Mouse (Mus musculus): ENCODE measurements around the gene Hadhb. TPM values are rescaled to one million over a fixed set of nuclear protein-coding genes. Genes with fewer than 3 reads are reported as not detected.

The Hadhb gene
- 119 and 127 TPM in 2 replicates for polyA plus RNA-seq (2014; fragmentation: Nextera tagmentation; extraction: Ambion mirVana)

DNA sequence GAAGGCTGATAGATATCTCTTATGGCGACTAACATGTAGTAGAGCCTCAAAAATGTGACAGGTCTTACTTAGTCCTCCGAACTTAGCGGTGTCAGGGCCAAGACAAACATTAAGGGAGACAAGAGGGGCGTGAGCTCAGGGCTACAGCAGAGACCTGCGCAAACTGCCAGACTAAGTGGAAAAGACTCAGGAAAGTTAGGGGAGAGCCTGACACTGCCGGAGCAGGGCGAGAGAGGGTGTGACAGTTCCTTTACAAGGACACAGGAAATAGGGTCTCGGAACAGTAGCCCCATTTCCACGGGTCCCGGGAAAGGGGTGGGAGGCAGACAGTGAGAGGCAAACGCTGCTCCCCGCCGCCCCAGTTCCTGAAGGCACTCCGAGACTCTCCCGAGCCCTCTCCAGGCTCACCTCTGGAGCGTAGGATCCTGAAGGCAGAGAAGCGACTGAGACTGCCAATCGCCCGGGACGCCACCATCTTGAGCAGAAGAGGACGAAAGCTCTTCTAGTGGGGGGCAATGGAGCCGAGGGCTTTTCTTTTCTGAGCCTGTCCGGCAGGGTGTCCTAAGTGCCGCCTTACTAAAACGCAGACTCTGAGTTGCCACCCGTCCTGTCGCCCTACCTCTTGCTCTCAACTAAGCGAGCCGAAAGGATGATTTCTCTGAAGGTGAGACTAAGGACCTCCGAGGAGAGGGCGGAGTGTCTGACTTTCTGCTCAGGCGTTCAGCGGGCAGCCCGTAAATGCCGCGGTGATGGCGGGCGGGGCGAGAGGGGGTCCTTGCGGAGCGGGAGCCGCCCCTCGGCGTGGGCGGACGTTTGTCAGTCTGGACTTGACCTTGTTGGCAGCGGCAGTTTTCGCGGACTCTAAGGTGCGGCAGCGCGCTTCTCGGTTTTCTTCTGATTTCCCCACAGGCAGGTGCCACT lies at the start of gene Hadhb, which contains the start of gene Hadha:
Hadhb (plus strand) TSS at position 775 of the 921 bp plus-strand sequence.
Hadha (minus strand) TSS at position 689 of the 921 bp plus-strand sequence.
- peak; percentile 95 for DNase-seq (ENCODE audit: low spot score)
- peak within 1 kb of the TSS; percentile 75 for H3K4me3 ChIP-seq (ENCODE audit: low read depth, low read length)
- peak within 1 kb of the TSS; percentile 77 for H3K4me2 ChIP-seq (ENCODE audit: low read depth, severe bottlenecking)
- H3K36me3 ChIP-seq (ENCODE audit: control insufficient read depth, insufficient read depth, low read length) = no peaks in the 10 kb centered on the region
- H3K9me3 ChIP-seq (ENCODE audit: control insufficient read depth, low read length) = no peaks in the 10 kb centered on the region
- ATAC-seq (ENCODE audit: insufficient number of reproducible peaks, low FRiP score, low TSS enrichment, low read depth) = peak; percentile 86
- H3K9ac ChIP-seq (ENCODE audit: low read length) = peak within 1 kb of the TSS; percentile 56
- WGBS = under 1% methylated on average over 53 of the region's 53 CpGs
- H3K27ac ChIP-seq (replicated peaks; ENCODE audit: low read depth, low read length) = peak within 1 kb of the TSS; percentile 83
- H3K4me1 ChIP-seq (ENCODE audit: control insufficient read depth, insufficient read depth, low read length) = 0 out of 2 replicates have a peak, but pooled peaks cover 4% of the 10 kb centered on the region
- H3K27me3 ChIP-seq (ENCODE audit: control insufficient read depth, insufficient read depth, low read length) = no peaks in the 10 kb centered on the region

DNA sequence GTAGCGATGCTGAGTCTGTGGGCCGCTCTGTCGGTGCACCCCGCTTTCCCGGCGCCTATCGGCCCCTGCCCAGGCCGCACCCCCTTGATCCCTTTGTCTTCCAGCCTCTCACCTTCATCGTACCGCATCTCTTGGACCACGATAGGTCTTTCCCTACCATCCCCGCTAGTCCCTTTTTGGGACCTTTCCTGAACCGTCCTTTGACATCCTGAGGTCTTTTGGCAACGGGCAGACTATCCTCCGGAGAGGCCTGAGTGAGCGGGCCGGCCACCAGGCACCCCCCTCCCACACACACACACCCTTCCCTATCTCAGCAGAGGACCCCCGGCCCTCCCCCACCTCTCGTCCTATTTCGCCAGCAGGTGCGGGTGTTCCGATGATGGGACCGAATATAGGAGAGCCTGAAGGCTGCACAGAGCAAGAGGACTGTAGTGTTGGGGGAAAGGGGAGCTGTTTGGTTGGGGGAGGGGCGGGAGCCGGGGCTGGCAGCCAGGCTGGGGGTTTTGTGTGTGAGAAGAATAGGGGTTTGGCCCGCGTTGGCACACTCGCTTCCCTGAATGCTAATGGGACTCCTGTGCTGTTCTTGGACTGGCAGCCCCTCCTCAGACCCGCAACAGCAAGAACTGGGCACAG lies 49.3 kb upstream of the Hadhb start, which contains the start of gene 3110082J24Rik:
3110082J24Rik (minus strand) TSS at position 419 of the 633 bp plus-strand sequence.
- Histone ChIP-seq H3K9ac (ENCODE audit: low read length) (peak within 1 kb of the TSS; percentile 43; the same call in 1 of the 2 replicates), H3K9me3 (ENCODE audit: control insufficient read depth, low read length) (no peaks in the 10 kb centered on the region), H3K4me3 (ENCODE audit: low read depth, low read length) (peak within 1 kb of the TSS; percentile 46), H3K36me3 (ENCODE audit: control insufficient read depth, insufficient read depth, low read length) (no peaks in the 10 kb centered on the region), H3K27ac (replicated peaks; ENCODE audit: low read depth, low read length) (no peak within 1 kb of the TSS), H3K4me2 (ENCODE audit: low read depth, severe bottlenecking) (peak within 1 kb of the TSS; percentile 95), H3K4me1 (ENCODE audit: control insufficient read depth, insufficient read depth, low read length) (peaks cover 23% of the 10 kb centered on the region), H3K27me3 (ENCODE audit: control insufficient read depth, insufficient read depth, low read length) (peaks cover 45% of the 10 kb centered on the region)
- DNase-seq (ENCODE audit: low spot score) = peak; percentile 47
- 1% methylated on average over 29 of the region's 29 CpGs for WGBS
- ATAC-seq (ENCODE audit: insufficient number of reproducible peaks, low FRiP score, low TSS enrichment, low read depth) = no peak

DNA sequence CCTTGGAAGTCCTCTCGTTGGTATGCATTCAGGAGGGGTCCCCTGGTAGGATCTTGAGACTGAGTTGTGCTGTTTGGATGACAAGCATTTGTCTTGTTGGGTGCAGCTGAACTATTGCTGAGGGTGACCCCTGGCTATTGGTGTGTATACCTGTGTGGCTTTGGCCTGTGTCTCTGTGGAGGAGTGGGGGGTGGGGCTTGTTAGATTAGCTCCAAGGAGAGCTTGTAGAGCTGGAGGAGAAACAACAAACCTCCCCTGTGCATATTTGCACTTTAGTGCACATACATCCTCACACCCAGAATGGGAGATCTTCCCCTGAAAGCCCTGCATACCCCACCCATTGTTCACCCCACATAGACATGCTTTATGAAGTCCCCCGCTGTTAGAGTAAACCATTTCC lies 48.3 kb upstream of the Hadhb start:
- 23% methylated on average over 2 of the region's 2 CpGs for WGBS
- Histone ChIP-seq H3K27ac (replicated peaks; ENCODE audit: low read depth, low read length) (no peak overlapping the region), H3K9ac (ENCODE audit: low read length) (no peak overlapping the region), H3K4me3 (ENCODE audit: low read depth, low read length) (no peak overlapping the region), H3K4me2 (ENCODE audit: low read depth, severe bottlenecking) (no peak overlapping the region), H3K4me1 (ENCODE audit: control insufficient read depth, insufficient read depth, low read length) (peaks cover 30% of the 10 kb centered on the region), H3K36me3 (ENCODE audit: control insufficient read depth, insufficient read depth, low read length) (no peaks in the 10 kb centered on the region), H3K27me3 (ENCODE audit: control insufficient read depth, insufficient read depth, low read length) (peaks cover 45% of the 10 kb centered on the region), H3K9me3 (ENCODE audit: control insufficient read depth, low read length) (no peaks in the 10 kb centered on the region)
- DNase-seq (ENCODE audit: low spot score) = no peak
- ATAC-seq (ENCODE audit: insufficient number of reproducible peaks, low FRiP score, low TSS enrichment, low read depth) = no peak

DNA sequence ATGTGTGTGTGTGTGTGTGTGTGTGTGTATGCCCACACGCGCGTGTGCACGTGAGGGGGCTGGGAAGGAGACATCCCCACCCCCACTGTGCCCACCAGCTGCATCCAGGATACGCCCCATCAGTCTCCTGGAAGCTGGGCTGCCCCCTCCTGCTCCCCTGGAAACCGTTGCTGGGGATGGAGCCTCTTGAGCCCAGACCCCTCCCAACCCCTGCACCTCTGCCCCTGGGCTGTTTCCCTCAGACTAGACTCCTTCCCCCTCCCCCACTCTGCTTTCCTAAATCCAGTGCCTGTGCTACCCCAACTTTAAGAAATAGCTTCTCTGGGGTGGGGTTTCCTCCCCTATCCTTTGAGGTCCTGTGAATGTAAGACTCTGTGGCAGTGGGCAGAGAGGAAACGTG lies 47.9 kb upstream of the Hadhb start:
- no peak for DNase-seq (ENCODE audit: low spot score)
- 5% methylated on average over 7 of the region's 7 CpGs for WGBS
- no peak overlapping the region for H3K4me3 ChIP-seq (ENCODE audit: low read depth, low read length)

GRCm38 (mm10) chr5:30107611-30108041 lies 47.4 kb upstream of the Hadhb start:
- H3K4me1 ChIP-seq (ENCODE audit: control insufficient read depth, insufficient read depth, low read length) = peaks cover 30% of the 10 kb centered on the region
- DNase-seq (ENCODE audit: low spot score) (no peak), ATAC-seq (ENCODE audit: insufficient number of reproducible peaks, low FRiP score, low TSS enrichment, low read depth) (no peak)
- H3K36me3 ChIP-seq (ENCODE audit: control insufficient read depth, insufficient read depth, low read length) = no peaks in the 10 kb centered on the region
- no peak overlapping the region for H3K4me3 ChIP-seq (ENCODE audit: low read depth, low read length)
- WGBS = 10% methylated on average over 5 of the region's 5 CpGs
- peaks cover 45% of the 10 kb centered on the region for H3K27me3 ChIP-seq (ENCODE audit: control insufficient read depth, insufficient read depth, low read length)
- H3K9me3 ChIP-seq (ENCODE audit: control insufficient read depth, low read length) = no peaks in the 10 kb centered on the region
- no peak overlapping the region for H3K9ac ChIP-seq (ENCODE audit: low read length)
- no peak overlapping the region for H3K4me2 ChIP-seq (ENCODE audit: low read depth, severe bottlenecking)
- no peak overlapping the region for H3K27ac ChIP-seq (replicated peaks; ENCODE audit: low read depth, low read length)

More for the DNA sequence above, 47.9 kb upstream of the Hadhb start:
- Histone ChIP-seq H3K27me3 (ENCODE audit: control insufficient read depth, insufficient read depth, low read length) (peaks cover 45% of the 10 kb centered on the region), H3K27ac (replicated peaks; ENCODE audit: low read depth, low read length) (no peak overlapping the region), H3K4me1 (ENCODE audit: control insufficient read depth, insufficient read depth, low read length) (peaks cover 30% of the 10 kb centered on the region), H3K36me3 (ENCODE audit: control insufficient read depth, insufficient read depth, low read length) (no peaks in the 10 kb centered on the region), H3K4me2 (ENCODE audit: low read depth, severe bottlenecking) (no peak overlapping the region), H3K9ac (ENCODE audit: low read length) (no peak overlapping the region), H3K9me3 (ENCODE audit: control insufficient read depth, low read length) (no peaks in the 10 kb centered on the region)
- ATAC-seq (ENCODE audit: insufficient number of reproducible peaks, low FRiP score, low TSS enrichment, low read depth) = no peak

- H3K27ac ChIP-seq (replicated peaks; ENCODE audit: low read depth, low read length) = no peak overlapping the region
- ATAC-seq (ENCODE audit: insufficient number of reproducible peaks, low FRiP score, low TSS enrichment, low read depth) = no peak
Measured at GRCm38 (mm10) chr5:30108233-30108632, 46.8 kb upstream of the Hadhb start.

DNA sequence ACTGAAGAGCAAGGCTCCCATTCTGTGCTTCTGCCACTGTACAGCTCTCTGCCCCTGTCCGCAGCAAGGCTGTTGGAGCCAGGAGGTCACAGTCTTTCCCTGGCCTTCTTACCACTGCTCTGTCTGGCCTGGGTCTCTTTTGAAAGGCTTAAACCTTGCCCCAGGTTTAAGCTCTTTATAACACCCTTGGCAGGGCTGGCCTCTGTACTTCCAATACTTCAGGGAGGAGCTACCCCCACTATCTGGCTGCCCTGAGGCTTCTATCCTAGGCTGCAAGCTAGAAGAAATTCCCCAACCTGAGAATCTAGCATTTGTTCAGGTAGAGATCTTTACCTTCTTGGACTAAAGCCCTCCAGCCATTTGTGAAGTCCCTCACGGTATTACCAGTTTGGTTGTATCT lies 45.1 kb upstream of the Hadhb start:
- H3K4me2 ChIP-seq (ENCODE audit: low read depth, severe bottlenecking) = no peak overlapping the region
- no peaks in the 10 kb centered on the region for H3K36me3 ChIP-seq (ENCODE audit: control insufficient read depth, insufficient read depth, low read length)
- no peak overlapping the region for H3K27ac ChIP-seq (replicated peaks; ENCODE audit: low read depth, low read length)
- H3K4me1 ChIP-seq (ENCODE audit: control insufficient read depth, insufficient read depth, low read length) = peaks cover 30% of the 10 kb centered on the region
- no peaks in the 10 kb centered on the region for H3K9me3 ChIP-seq (ENCODE audit: control insufficient read depth, low read length)
- H3K9ac ChIP-seq (ENCODE audit: low read length) = no peak overlapping the region
- WGBS = 38% methylated on average over 2 of the region's 2 CpGs
- peaks cover 46% of the 10 kb centered on the region for H3K27me3 ChIP-seq (ENCODE audit: control insufficient read depth, insufficient read depth, low read length)
- DNase-seq (ENCODE audit: low spot score) (no peak), ATAC-seq (ENCODE audit: insufficient number of reproducible peaks, low FRiP score, low TSS enrichment, low read depth) (no peak)
- no peak overlapping the region for H3K4me3 ChIP-seq (ENCODE audit: low read depth, low read length)

More at GRCm38 (mm10) chr5:30108233-30108632, 46.8 kb upstream of the Hadhb start:
- no peak overlapping the region for H3K4me3 ChIP-seq (ENCODE audit: low read depth, low read length)
- peaks cover 30% of the 10 kb centered on the region for H3K4me1 ChIP-seq (ENCODE audit: control insufficient read depth, insufficient read depth, low read length)
- WGBS = 71% methylated on average over 6 of the region's 6 CpGs
- no peak overlapping the region for H3K4me2 ChIP-seq (ENCODE audit: low read depth, severe bottlenecking)
- no peak overlapping the region for H3K9ac ChIP-seq (ENCODE audit: low read length)
- peaks cover 49% of the 10 kb centered on the region for H3K27me3 ChIP-seq (ENCODE audit: control insufficient read depth, insufficient read depth, low read length)
- H3K9me3 ChIP-seq (ENCODE audit: control insufficient read depth, low read length) = no peaks in the 10 kb centered on the region
- no peaks in the 10 kb centered on the region for H3K36me3 ChIP-seq (ENCODE audit: control insufficient read depth, insufficient read depth, low read length)
- no peak for DNase-seq (ENCODE audit: low spot score)

DNA sequence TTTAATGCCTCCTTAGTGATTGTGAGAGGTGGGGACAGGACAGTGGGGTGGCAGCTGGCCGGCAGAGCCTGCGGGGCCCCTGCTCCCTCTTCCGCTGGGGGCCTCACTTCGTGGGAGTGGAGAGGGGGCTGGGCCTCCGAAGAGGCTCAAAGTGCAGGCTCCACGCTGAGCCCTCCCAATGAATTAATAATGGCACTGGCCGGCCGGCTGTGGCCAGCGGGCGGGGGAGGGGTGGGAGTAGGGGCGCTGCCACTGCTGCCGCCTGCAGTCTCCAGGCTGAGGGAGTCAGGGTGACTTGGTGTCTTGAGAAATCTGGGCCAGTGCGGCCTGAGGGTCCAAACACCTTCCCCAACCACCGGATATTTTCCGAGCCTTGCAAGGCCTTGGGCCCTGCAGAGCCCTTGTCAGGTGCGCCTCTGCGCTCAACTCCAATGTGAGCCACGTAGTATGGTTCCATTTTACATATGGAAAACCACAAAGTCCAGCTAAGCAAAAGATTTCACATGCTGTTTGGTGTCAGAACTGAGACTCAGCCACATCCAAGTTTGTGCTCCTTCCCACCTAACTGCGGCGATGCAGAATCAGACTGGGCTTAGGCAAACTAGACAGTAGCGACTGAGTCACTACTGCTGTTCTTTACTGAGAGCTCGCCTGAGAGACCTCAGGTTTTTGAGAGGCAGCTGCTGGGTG lies 44.5 kb upstream of the Hadhb start:
- Histone ChIP-seq H3K36me3 (ENCODE audit: control insufficient read depth, insufficient read depth, low read length) (no peaks in the 10 kb centered on the region), H3K27ac (replicated peaks; ENCODE audit: low read depth, low read length) (no peak overlapping the region), H3K9me3 (ENCODE audit: control insufficient read depth, low read length) (no peaks in the 10 kb centered on the region), H3K9ac (ENCODE audit: low read length) (no peak overlapping the region), H3K4me2 (ENCODE audit: low read depth, severe bottlenecking) (peak overlapping the region; percentile 40; the same call in 1 of the 2 replicates), H3K4me3 (ENCODE audit: low read depth, low read length) (0 out of 2 replicates have a peak overlapping the region, but pooled peaks have one; percentile 6), H3K4me1 (ENCODE audit: control insufficient read depth, insufficient read depth, low read length) (peaks cover 26% of the 10 kb centered on the region), H3K27me3 (ENCODE audit: control insufficient read depth, insufficient read depth, low read length) (peaks cover 42% of the 10 kb centered on the region)
- no peak for ATAC-seq (ENCODE audit: insufficient number of reproducible peaks, low FRiP score, low TSS enrichment, low read depth)
- no peak for DNase-seq (ENCODE audit: low spot score)
- WGBS = 4% methylated on average over 22 of the region's 22 CpGs
